Mouse (Mus musculus) liver, embryonic 14.5 days (tissue): ENCODE measurements around the gene Psmb7. TPM values are rescaled to one million over a fixed set of nuclear protein-coding genes. Genes with fewer than 3 reads are reported as not detected.

Experiments used
- ATAC-seq: fragments of 200-750 bp; cut with Nextera tagmentation; 2 replicates; pipeline ENCODE4 v1.8.0; 2017; ENCODE audit warnings: moderate number of reproducible peaks, mild to moderate bottlenecking, moderate library complexity; ENCODE audit not compliant: insufficient read depth
- DNase-seq, 3 experiments: peaks; one replicate each; pipeline ENCODE4 v3.0.0-alpha.2; 2012 to 2013; ENCODE audit warnings: low read depth in 3 of 3, low spot score in 3 of 3
- H3K27ac ChIP-seq: fragments of 300-500 bp; sonication (generic); 2 replicates; pipeline ENCODE4 v1.5.1; 2014; ENCODE audit warnings: moderate library complexity, mild to moderate bottlenecking, control low read depth, inconsistent platforms
- H3K27me3 ChIP-seq: fragments of 300-500 bp; sonication (generic); 2 replicates; pipeline ENCODE4 v1.6.1; 2014; ENCODE audit warnings: mild to moderate bottlenecking, low read length, moderate library complexity; ENCODE audit not compliant: control insufficient read depth, insufficient read depth
- H3K36me3 ChIP-seq: fragments of 300-500 bp; sonication (generic); replicated peaks from 2 replicates; pipeline ENCODE4 v1.6.1; 2014; ENCODE audit warnings: low read depth; ENCODE audit not compliant: control insufficient read depth, insufficient read depth
- H3K4me1 ChIP-seq, 2 experiments: fragments of 200-500 bp in 1 of 2; fragments of 300-500 bp in 1 of 2; sonication (generic) in 1 of 2; replicated peaks; 2 replicates each; pipeline ENCODE4 v1.6.1; 2012 to 2014; ENCODE audit warnings: antibody characterized with exemption in 1 of 2, inconsistent platforms in 1 of 2, low read length in 1 of 2; ENCODE audit not compliant: control insufficient read depth in 2 of 2, insufficient read depth in 2 of 2
- H3K4me2 ChIP-seq: fragments of 300-500 bp; sonication (generic); 2 replicates; pipeline ENCODE4 v1.6.1; 2014; ENCODE audit warnings: low read depth, mild to moderate bottlenecking, control low read depth, moderate library complexity
- H3K4me3 ChIP-seq, 2 experiments: fragments of 200-500 bp in 1 of 2; fragments of 300-500 bp in 1 of 2; sonication (generic) in 1 of 2; 2 replicates each; pipeline ENCODE4 v1.5.1; 2012 to 2014; ENCODE audit warnings: low read depth in 2 of 2, low read length in 2 of 2, mild to moderate bottlenecking in 2 of 2, control low read depth in 1 of 2, inconsistent platforms in 1 of 2, moderate library complexity in 1 of 2; ENCODE audit not compliant: insufficient read depth in 1 of 2
- H3K9ac ChIP-seq: fragments of 300-500 bp; sonication (generic); replicated peaks from 2 replicates; pipeline ENCODE4 v1.6.1; 2014; ENCODE audit warnings: mild to moderate bottlenecking, control low read depth, moderate library complexity
- H3K9me3 ChIP-seq: fragments of 300-500 bp; sonication (generic); 2 replicates; pipeline ENCODE4 v1.6.1; 2016; ENCODE audit warnings: low read length, mixed read lengths; ENCODE audit not compliant: control insufficient read depth
- CTCF ChIP-seq: IDR thresholded peaks from 2 replicates; pipeline ENCODE4 v1.5.1; 2016; ENCODE audit warnings: antibody characterized with exemption, low read depth, control low read depth
- EP300 ChIP-seq: IDR thresholded peaks from 2 replicates; pipeline ENCODE4 v1.6.1; 2016; ENCODE audit warnings: antibody characterized with exemption, low read depth
- WGBS: fragments of 180-500 bp; shearing (Covaris S2); extraction: QIAGEN DNeasy Blood & Tissue Kit; methylation state at CpG from one replicate; pipeline ENCODE4 v1.1.7; 2014; ENCODE audit not compliant: insufficient replicate concordance; 5-methylcytosine and 5-hydroxymethylcytosine counted together
- polyA plus RNA-seq, 2 experiments: library from polyadenylated mRNA; depleted of rRNA in 1 of 2; stranded (reverse) in 1 of 2; unstranded in 1 of 2; fragments of >200 nt; fragmentation: Nextera tagmentation in 1 of 2; extraction: Ambion mirVana in 1 of 2; gene quantifications; 2 replicates each; pipeline versions ENCODE4 v1.2.1 to v1.2.3; 2012 to 2014

Psmb7 gene
- polyA plus RNA-seq, 2 experiments = 152 to 179 TPM

DNA sequence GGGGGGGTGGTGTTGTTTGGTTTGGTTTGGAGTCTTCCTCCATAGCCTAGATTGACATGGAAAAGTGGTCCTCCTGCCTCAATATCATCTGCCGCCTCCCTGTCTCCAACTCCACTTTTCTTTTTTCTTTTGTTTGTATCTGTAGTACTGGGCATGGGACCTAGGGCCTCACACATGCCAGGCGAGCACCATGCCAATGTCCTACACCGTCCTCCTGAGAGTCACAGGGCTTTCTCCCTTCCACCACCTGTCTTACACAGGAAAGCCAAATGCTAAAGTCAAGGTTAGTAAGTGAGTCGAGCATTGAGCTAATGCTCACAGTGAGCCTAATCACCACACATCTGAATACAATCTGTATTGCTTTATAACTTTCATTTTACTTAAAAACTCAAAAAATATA is 24.1 kb downstream of the Psmb7 start:
- Histone ChIP-seq H3K36me3 (no peaks in the 10 kb centered on the region; the same call in 1 of the 2 replicates), H3K9ac (no peak overlapping the region), H3K4me1 (no peaks in the 10 kb centered on the region), H3K9me3 (no peaks in the 10 kb centered on the region), H3K27ac (no peak overlapping the region), H3K4me2 (no peak overlapping the region), H3K27me3 (no peaks in the 10 kb centered on the region), H3K4me3 (no peak overlapping the region)
- WGBS = 84% methylated on average over 4 of the region's 4 CpGs
- TF ChIP-seq CTCF (no peak), EP300 (no peak)
- no peak for ATAC-seq
- DNase-seq = no peak

DNA sequence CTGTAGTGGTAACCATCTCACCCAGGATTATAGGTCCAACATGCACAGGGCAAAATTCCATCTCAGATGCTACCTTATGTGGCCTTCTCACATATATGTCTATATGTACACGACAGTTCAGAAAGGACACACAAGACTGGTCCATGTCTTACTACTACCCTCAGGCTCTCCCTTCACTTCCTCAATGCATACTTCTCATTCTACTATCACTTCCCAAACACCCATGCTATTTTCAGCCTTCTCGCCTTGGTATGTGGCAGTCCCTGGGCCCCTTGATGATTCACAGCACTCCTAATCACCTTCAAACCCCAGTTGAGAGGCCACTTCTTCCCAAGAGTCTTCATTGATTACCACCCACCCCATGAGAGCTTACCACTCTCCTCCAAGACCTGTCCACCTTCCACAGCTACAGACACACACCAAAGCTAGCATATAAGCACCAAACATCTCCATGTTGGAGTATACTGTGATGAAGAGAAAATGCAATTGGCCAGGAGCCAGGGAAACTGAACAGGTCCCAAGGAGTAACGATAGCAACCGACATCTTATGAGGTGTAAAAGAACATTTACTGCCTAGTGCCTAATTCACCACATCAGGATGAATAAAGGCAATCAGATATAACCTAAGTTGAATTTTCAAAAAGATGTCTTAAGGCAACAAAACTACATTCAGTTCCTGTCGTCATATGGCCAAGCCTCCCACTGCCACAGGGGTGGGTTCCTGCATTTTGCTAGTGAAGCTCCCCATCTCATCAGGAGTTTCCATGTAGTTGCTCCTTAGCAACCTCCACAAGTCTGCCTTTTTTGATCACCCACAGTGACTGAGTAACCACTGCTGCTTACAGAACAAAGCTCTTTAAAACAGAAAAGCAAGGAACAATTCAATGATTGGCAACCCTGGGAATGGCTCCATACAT is 26.7 kb downstream of the Psmb7 start:
- Histone ChIP-seq H3K9me3 (no peaks in the 10 kb centered on the region), H3K36me3 (no peaks in the 10 kb centered on the region; the same call in none of the 2 replicates), H3K9ac (no peak overlapping the region), H3K27ac (no peak overlapping the region), H3K27me3 (no peaks in the 10 kb centered on the region), H3K4me3 (no peak overlapping the region), H3K4me1 (no peaks in the 10 kb centered on the region), H3K4me2 (no peak overlapping the region)
- 73% methylated on average over 5 of the region's 5 CpGs for WGBS
- DNase-seq = no peak
- ATAC-seq = no peak
- TF ChIP-seq EP300 (no peak), CTCF (no peak)

- Histone ChIP-seq H3K27ac (no peak overlapping the region), H3K4me1 (no peaks in the 10 kb centered on the region), H3K36me3 (no peaks in the 10 kb centered on the region; the same call in none of the 2 replicates), H3K27me3 (no peaks in the 10 kb centered on the region), H3K9ac (no peak overlapping the region), H3K4me2 (no peak overlapping the region), H3K9me3 (no peaks in the 10 kb centered on the region), H3K4me3 (no peak overlapping the region)
- ATAC-seq (no peak), DNase-seq (no peak)
- 49% methylated on average over 4 of the region's 4 CpGs for WGBS
- TF ChIP-seq CTCF (peak; percentile 50), EP300 (no peak)
Observed at GRCm38 (mm10) chr2:38616072-38616471, 27.8 kb downstream of the Psmb7 start.

DNA sequence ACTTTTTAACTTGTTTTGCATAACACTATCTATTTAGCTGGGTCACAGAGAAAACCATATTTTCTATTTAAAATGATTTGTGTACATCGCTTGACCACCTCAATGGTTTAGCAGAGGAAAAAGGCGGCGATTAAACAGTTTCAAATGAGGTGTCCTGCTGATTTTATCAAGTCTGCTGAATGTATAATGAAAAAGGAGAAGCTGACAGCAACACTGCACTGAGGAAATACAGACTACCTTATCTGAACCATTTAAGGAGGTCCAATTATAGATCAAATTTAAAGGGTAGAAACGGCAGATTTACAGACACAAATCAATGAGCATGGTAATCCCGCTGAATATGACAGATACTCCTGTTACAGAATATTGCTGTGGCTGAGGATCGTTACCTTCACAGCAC is 29.4 kb downstream of the Psmb7 start:
- Histone ChIP-seq H3K4me3 (no peak overlapping the region), H3K27me3 (no peaks in the 10 kb centered on the region), H3K4me2 (no peak overlapping the region), H3K9ac (no peak overlapping the region), H3K36me3 (no peaks in the 10 kb centered on the region; the same call in none of the 2 replicates), H3K9me3 (no peaks in the 10 kb centered on the region), H3K4me1 (no peaks in the 10 kb centered on the region), H3K27ac (no peak overlapping the region)
- ATAC-seq (no peak), DNase-seq (no peak)
- WGBS = 64% methylated on average over 6 of the region's 6 CpGs
- TF ChIP-seq EP300 (no peak), CTCF (no peak)

GRCm38 (mm10) chr2:38613576-38613975 is 30.3 kb downstream of the Psmb7 start:
- Histone ChIP-seq H3K27ac (no peak overlapping the region), H3K9ac (no peak overlapping the region), H3K4me1 (no peaks in the 10 kb centered on the region), H3K36me3 (peaks cover 3% of the 10 kb centered on the region), H3K4me2 (no peak overlapping the region), H3K4me3 (no peak overlapping the region), H3K9me3 (no peaks in the 10 kb centered on the region), H3K27me3 (no peaks in the 10 kb centered on the region)
- 85% methylated on average over 3 of the region's 3 CpGs for WGBS
- ATAC-seq (no peak), DNase-seq (no peak)
- TF ChIP-seq CTCF (no peak), EP300 (no peak)
